Mouse (Mus musculus): ENCODE results near the gene Arap1. TPM values are rescaled to one million over a fixed set of nuclear protein-coding genes. Genes with fewer than 3 reads are reported as not detected.

Gene Arap1
- polyA plus RNA-seq, 1 experiment from 2014 or later, result 88.7 TPM

GRCm38 (mm10) chr7:101403831-101404230 lies 56.0 kb downstream of the Arap1 start:
- Histone ChIP-seq H3K27ac (no peak overlapping the region), H3K9ac (no peak overlapping the region), H3K4me1 (no peaks in the 10 kb centered on the region), H3K9me3 (no peaks in the 10 kb centered on the region), H3K4me2 (no peak overlapping the region), H3K36me3 (peaks cover 81% of the 10 kb centered on the region), H3K27me3 (replicated peaks) (no peaks in the 10 kb centered on the region), H3K4me3 (replicated peaks) (no peak overlapping the region)
- no peak for ATAC-seq (ENCODE audit: insufficient read depth, low FRiP score, low read depth)
- 96% methylated on average over 5 of the region's 5 CpGs for WGBS

- peaks cover 42% of the 10 kb centered on the region for H3K36me3 ChIP-seq
- no peak within 1 kb of the TSS for H3K4me3 ChIP-seq (replicated peaks)
- WGBS, result 57% methylated on average over 11 of the region's 11 CpGs
- peaks cover 28% of the 10 kb centered on the region for H3K4me1 ChIP-seq
- ATAC-seq (ENCODE audit: insufficient read depth, low FRiP score, low read depth), result no peak
- H3K27me3 ChIP-seq (replicated peaks), result no peaks in the 10 kb centered on the region
- H3K27ac ChIP-seq, result peak within 1 kb of the TSS; percentile 16
- H3K9ac ChIP-seq, result no peak within 1 kb of the TSS
- no peaks in the 10 kb centered on the region for H3K9me3 ChIP-seq
- no peak within 1 kb of the TSS for H3K4me2 ChIP-seq
Measured at GRCm38 (mm10) chr7:101410267-101410936, 62.5 kb downstream of the Arap1 start, which contains the start of gene Gm45837. TSS of gene Gm45837 (plus strand) at chr7:101410886.

GRCm38 (mm10) chr7:101412796-101413195 lies 64.9 kb downstream of the Arap1 start:
- 0 out of 2 replicates have a peak, but pooled peaks cover 5% of the 10 kb centered on the region for H3K27me3 ChIP-seq (replicated peaks)
- H3K9ac ChIP-seq, result no peak overlapping the region
- H3K27ac ChIP-seq, result no peak overlapping the region
- no peaks in the 10 kb centered on the region for H3K9me3 ChIP-seq
- peaks cover 30% of the 10 kb centered on the region for H3K36me3 ChIP-seq
- no peak overlapping the region for H3K4me2 ChIP-seq
- peaks cover 31% of the 10 kb centered on the region for H3K4me1 ChIP-seq
- ATAC-seq (ENCODE audit: insufficient read depth, low FRiP score, low read depth), result no peak; the same call in 1 of the 2 replicates
- H3K4me3 ChIP-seq (replicated peaks), result no peak overlapping the region

GRCm38 (mm10) chr7:101414209-101414608 lies 66.3 kb downstream of the Arap1 start:
- H3K27me3 ChIP-seq (replicated peaks), result 0 out of 2 replicates have a peak, but pooled peaks cover 8% of the 10 kb centered on the region
- no peak overlapping the region for H3K9ac ChIP-seq
- H3K4me2 ChIP-seq, result no peak overlapping the region
- no peaks in the 10 kb centered on the region for H3K9me3 ChIP-seq
- no peak for ATAC-seq (ENCODE audit: insufficient read depth, low FRiP score, low read depth)
- no peak overlapping the region for H3K4me3 ChIP-seq (replicated peaks)
- H3K27ac ChIP-seq, result no peak overlapping the region
- H3K36me3 ChIP-seq, result peaks cover 17% of the 10 kb centered on the region
- H3K4me1 ChIP-seq, result peaks cover 31% of the 10 kb centered on the region
- WGBS, result 43% methylated on average over 4 of the region's 4 CpGs

- 27% methylated on average over 7 of the region's 7 CpGs for WGBS
- Histone ChIP-seq H3K4me2 (no peak overlapping the region), H3K4me1 (peaks cover 31% of the 10 kb centered on the region), H3K9ac (no peak overlapping the region), H3K36me3 (peaks cover 14% of the 10 kb centered on the region), H3K27me3 (replicated peaks) (0 out of 2 replicates have a peak, but pooled peaks cover 8% of the 10 kb centered on the region), H3K9me3 (no peaks in the 10 kb centered on the region), H3K4me3 (replicated peaks) (no peak overlapping the region), H3K27ac (no peak overlapping the region)
- ATAC-seq (ENCODE audit: insufficient read depth, low FRiP score, low read depth), result peak; percentile 65
Measured at GRCm38 (mm10) chr7:101414661-101415511, 67.0 kb downstream of the Arap1 start.

GRCm38 (mm10) chr7:101415512-101416100 lies 67.7 kb downstream of the Arap1 start:
- 0 out of 2 replicates have a peak, but pooled peaks cover 8% of the 10 kb centered on the region for H3K27me3 ChIP-seq (replicated peaks)
- H3K36me3 ChIP-seq, result peaks cover 12% of the 10 kb centered on the region; the same call in 1 of the 2 replicates
- peaks cover 31% of the 10 kb centered on the region for H3K4me1 ChIP-seq
- H3K27ac ChIP-seq, result no peak overlapping the region
- no peak for ATAC-seq (ENCODE audit: insufficient read depth, low FRiP score, low read depth)
- no peak overlapping the region for H3K9ac ChIP-seq
- WGBS, result 30% methylated on average over 8 of the region's 8 CpGs
- no peak overlapping the region for H3K4me3 ChIP-seq (replicated peaks)
- no peak overlapping the region for H3K4me2 ChIP-seq
- H3K9me3 ChIP-seq, result no peaks in the 10 kb centered on the region

- ATAC-seq (ENCODE audit: insufficient read depth, low FRiP score, low read depth), result no peak
- H3K4me1 ChIP-seq, result peaks cover 25% of the 10 kb centered on the region
- no peaks in the 10 kb centered on the region for H3K9me3 ChIP-seq
- H3K27me3 ChIP-seq (replicated peaks), result 0 out of 2 replicates have a peak, but pooled peaks cover 8% of the 10 kb centered on the region
- H3K36me3 ChIP-seq, result peaks cover 7% of the 10 kb centered on the region; the same call in 1 of the 2 replicates
- no peak overlapping the region for H3K9ac ChIP-seq
- no peak overlapping the region for H3K4me3 ChIP-seq (replicated peaks)
- WGBS, result 39% methylated on average over 5 of the region's 5 CpGs
- no peak overlapping the region for H3K27ac ChIP-seq
- no peak overlapping the region for H3K4me2 ChIP-seq
Measured at GRCm38 (mm10) chr7:101416391-101416790, 68.5 kb downstream of the Arap1 start.

GRCm38 (mm10) chr7:101419013-101419770 lies 71.3 kb downstream of the Arap1 start:
- Histone ChIP-seq H3K27ac (no peak overlapping the region), H3K4me3 (replicated peaks) (no peak overlapping the region), H3K27me3 (replicated peaks) (0 out of 2 replicates have a peak, but pooled peaks cover 8% of the 10 kb centered on the region), H3K9ac (no peak overlapping the region), H3K4me1 (peaks cover 12% of the 10 kb centered on the region), H3K4me2 (no peak overlapping the region), H3K9me3 (no peaks in the 10 kb centered on the region), H3K36me3 (no peaks in the 10 kb centered on the region)
- ATAC-seq (ENCODE audit: insufficient read depth, low FRiP score, low read depth), result no peak
- WGBS, result 5% methylated on average over 27 of the region's 27 CpGs

- 30% methylated on average over 6 of the region's 6 CpGs for WGBS
- Histone ChIP-seq H3K9me3 (no peaks in the 10 kb centered on the region), H3K9ac (no peak within 1 kb of the TSS), H3K4me1 (no peaks in the 10 kb centered on the region), H3K4me2 (no peak within 1 kb of the TSS), H3K27ac (no peak within 1 kb of the TSS), H3K36me3 (no peaks in the 10 kb centered on the region), H3K27me3 (replicated peaks) (0 out of 2 replicates have a peak, but pooled peaks cover 8% of the 10 kb centered on the region), H3K4me3 (replicated peaks) (no peak within 1 kb of the TSS)
- no peak for ATAC-seq (ENCODE audit: insufficient read depth, low FRiP score, low read depth)
Measured at GRCm38 (mm10) chr7:101421529-101421928, 73.7 kb downstream of the Arap1 start, which contains the start of gene Pde2a. TSS of gene Pde2a (plus strand) at chr7:101421691.

- 46% methylated on average over 3 of the region's 3 CpGs for WGBS
- Histone ChIP-seq H3K9ac (no peak overlapping the region), H3K9me3 (no peaks in the 10 kb centered on the region), H3K4me1 (no peaks in the 10 kb centered on the region), H3K36me3 (no peaks in the 10 kb centered on the region), H3K4me2 (no peak overlapping the region), H3K4me3 (replicated peaks) (no peak overlapping the region), H3K27ac (no peak overlapping the region), H3K27me3 (replicated peaks) (0 out of 2 replicates have a peak, but pooled peaks cover 8% of the 10 kb centered on the region)
- ATAC-seq (ENCODE audit: insufficient read depth, low FRiP score, low read depth), result no peak
Measured at GRCm38 (mm10) chr7:101422069-101422468, 74.2 kb downstream of the Arap1 start.

- H3K4me1 ChIP-seq, result no peaks in the 10 kb centered on the region
- ATAC-seq (ENCODE audit: insufficient read depth, low FRiP score, low read depth), result no peak
- 86% methylated on average over 8 of the region's 8 CpGs for WGBS
Measured at GRCm38 (mm10) chr7:101422646-101423045, 74.8 kb downstream of the Arap1 start.

More at GRCm38 (mm10) chr7:101422646-101423045, 74.8 kb downstream of the Arap1 start:
- 0 out of 2 replicates have a peak, but pooled peaks cover 4% of the 10 kb centered on the region for H3K27me3 ChIP-seq (replicated peaks)
- H3K4me3 ChIP-seq (replicated peaks), result no peak overlapping the region
- H3K9ac ChIP-seq, result no peak overlapping the region
- no peaks in the 10 kb centered on the region for H3K36me3 ChIP-seq
- no peak overlapping the region for H3K4me2 ChIP-seq
- no peak overlapping the region for H3K27ac ChIP-seq
- H3K9me3 ChIP-seq, result no peaks in the 10 kb centered on the region
